Mouse (Mus musculus): Measurements from ENCODE around the gene Ttc24. TPM values are rescaled to one million over a fixed set of nuclear protein-coding genes. Genes with fewer than 3 reads are reported as not detected.

Ttc24 gene
- polyA plus RNA-seq, 1 experiment from 2014 or later: not detected

DNA sequence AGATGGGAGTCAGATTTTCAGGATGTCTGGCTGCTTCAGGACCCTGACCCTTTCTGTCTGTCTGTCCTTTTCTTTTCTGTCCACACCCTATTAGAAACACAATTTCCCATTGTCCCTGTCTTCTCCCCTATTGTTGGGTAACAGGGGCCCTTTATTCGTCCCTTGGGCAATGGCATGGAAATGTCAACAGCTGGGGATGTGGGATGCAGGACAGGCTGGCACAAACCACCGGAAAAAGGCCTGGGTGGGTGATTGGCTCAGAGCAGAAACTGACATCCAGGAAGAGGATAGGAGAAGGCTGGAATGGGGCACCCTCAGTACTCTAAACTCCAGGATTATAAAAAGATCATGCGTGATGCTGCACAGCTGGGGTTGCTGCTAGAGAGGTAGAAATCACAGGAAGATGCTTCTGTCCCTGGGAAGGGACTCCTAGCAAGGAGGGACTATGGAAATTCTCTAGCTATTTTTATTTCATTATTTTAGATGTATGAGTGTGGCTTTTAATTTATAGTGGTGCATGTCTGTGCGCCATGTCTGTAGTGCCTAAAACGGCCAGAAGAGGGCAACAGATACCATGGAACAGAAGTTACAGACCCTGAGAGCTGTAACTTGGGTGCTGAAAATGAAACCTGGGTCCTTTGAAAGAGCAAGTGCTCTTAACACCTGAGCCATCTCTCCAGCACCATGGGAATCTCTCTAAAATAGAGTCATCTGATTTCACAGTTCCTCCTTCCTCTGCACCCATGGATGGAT is 50.5 kb downstream of the Ttc24 start, which contains the start of gene Hapln2:
TSS of gene Hapln2 (minus strand) at position 150 of the 753 bp plus-strand sequence.
- ATAC-seq (ENCODE audit: low FRiP score, low read depth): no peak

DNA sequence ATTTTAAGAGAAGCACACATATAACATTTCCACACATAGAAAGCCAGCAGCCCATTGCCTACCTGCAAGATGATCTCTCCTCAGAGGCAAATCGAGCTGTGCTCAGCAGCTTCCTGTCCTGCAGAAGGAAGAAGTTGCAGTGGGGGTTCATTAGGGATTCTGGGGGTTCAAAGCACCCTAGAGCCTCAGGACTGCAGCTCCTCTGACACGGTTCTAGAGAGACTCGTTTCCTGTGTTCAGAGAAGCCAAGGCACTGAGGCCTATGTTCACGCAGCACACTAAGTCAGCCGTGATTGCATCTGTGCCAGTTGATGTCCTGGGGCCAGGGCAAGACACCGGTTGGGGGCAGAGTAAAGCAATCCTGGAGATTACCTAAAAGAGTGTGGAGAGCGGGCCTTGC is 51.3 kb downstream of the Ttc24 start:
- Histone ChIP-seq H3K27ac (no peak overlapping the region), H3K27me3 (peaks cover 89% of the 10 kb centered on the region), H3K4me1 (peaks cover 19% of the 10 kb centered on the region), H3K4me3 (no peak overlapping the region), H3K4me2 (replicated peaks) (no peak overlapping the region), H3K9me3 (peaks cover 7% of the 10 kb centered on the region; the same call in 1 of the 2 replicates), H3K9ac (no peak overlapping the region), H3K36me3 (no peaks in the 10 kb centered on the region)
- no peak for ATAC-seq (ENCODE audit: low FRiP score, low read depth)
- 60% methylated on average over 7 of the region's 7 CpGs for WGBS

More for the DNA sequence above, 50.5 kb downstream of the Ttc24 start, which contains the start of gene Hapln2:
- peaks cover 89% of the 10 kb centered on the region for H3K27me3 ChIP-seq
- H3K4me1 ChIP-seq: peaks cover 14% of the 10 kb centered on the region
- H3K4me2 ChIP-seq (replicated peaks): no peak within 1 kb of the TSS
- peaks cover 7% of the 10 kb centered on the region; the same call in 1 of the 2 replicates for H3K9me3 ChIP-seq
- no peak within 1 kb of the TSS for H3K9ac ChIP-seq
- no peak within 1 kb of the TSS for H3K4me3 ChIP-seq
- 53% methylated on average over 5 of the region's 5 CpGs for WGBS
- H3K27ac ChIP-seq: no peak within 1 kb of the TSS
- no peaks in the 10 kb centered on the region for H3K36me3 ChIP-seq

DNA sequence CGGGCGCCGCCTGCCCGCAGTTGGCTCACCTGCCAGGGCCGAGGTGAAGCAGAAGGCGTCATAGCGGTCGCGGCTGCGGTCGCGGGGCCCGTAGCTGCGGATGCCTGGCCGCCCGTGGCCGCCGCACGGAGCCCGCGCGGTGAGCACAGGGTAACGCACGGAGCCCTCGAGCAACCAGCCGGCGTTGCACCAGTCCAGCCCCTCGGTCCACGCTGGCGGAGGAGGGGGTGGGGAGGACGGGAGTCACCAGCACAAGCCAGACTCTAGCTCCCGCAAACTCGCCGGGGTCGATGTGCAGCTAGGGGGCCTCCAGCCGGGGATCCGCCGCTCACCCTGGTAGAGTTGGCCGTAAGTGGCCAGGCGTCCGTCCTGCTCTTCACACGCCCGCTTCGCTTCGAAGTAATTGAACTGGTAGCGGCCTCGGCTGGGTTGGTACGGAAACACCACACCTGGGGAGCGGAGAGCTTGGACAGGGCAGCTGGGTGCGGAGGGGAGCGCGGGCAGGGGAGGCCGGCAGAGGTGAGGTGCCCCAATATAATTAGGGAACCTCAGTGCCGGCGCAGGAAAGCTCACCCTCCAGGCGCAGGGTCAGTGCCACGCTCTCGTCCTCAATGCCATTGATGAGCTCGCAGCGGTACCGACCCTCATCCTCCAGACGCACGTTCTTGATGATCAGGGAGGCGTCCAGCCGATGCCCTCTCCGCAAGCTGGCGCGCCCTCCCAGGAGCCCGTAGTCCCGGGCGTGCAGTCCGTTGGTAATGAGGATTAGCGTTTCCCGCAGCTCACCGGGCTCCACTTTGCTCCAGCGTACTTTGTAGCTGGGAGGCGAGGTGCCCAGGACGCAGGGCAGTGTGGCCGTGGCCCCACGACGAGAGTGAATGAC is 54.7 kb downstream of the Ttc24 start:
- Histone ChIP-seq H3K4me2 (replicated peaks) (peak overlapping the region; percentile 98), H3K4me3 (peak overlapping the region; percentile 57), H3K27ac (no peak overlapping the region), H3K9ac (peak overlapping the region; percentile 61), H3K27me3 (peaks cover 84% of the 10 kb centered on the region), H3K36me3 (no peaks in the 10 kb centered on the region), H3K4me1 (peaks cover 19% of the 10 kb centered on the region), H3K9me3 (peaks cover 6% of the 10 kb centered on the region; the same call in 1 of the 2 replicates)
- ATAC-seq (ENCODE audit: low FRiP score, low read depth): peak; percentile 57
- under 1% methylated on average over 75 of the region's 81 CpGs for WGBS

DNA sequence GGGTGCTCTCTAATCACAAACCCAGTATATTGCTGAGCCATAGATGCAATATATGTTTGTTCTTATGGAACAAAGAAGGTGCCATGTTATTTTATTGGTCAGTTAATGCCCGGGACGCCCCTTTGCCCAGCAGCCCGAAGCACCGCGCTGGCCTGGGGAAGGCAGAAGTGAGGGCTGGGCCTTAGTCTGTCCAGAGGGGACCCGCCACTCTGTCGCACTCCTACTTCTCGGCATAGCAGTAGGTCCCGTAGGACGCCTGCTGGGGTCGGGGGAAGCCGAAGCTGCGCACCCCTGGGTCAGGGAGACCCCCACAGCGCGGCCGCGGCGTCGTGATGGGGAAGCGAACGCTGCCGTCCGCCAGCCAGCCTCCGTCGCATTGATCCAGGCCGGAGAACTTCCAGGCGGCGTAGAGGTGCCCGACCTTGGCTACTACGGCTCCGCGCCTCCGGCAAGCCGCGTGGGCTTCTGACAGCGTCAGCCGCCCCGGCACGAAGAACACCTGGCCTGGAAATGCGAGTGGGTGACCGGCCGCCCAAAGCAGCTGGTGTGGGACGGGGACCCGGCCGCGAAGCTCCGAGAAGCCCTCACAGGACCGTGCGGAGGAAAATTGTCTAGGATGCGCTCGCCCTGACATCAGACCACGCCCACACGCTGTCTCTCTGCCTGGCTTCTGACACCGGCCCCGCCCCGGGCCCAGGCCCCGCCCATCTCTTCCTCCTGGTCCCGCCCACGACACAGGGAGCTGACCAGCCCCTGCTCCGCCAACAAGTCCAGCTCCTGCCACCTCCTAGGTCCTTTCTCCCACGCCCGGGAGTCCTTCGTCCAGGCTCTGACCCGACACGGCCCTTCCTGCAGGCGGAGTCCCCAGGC is 55.5 kb downstream of the Ttc24 start:
- H3K36me3 ChIP-seq: no peaks in the 10 kb centered on the region
- peak overlapping the region; percentile 98 for H3K4me2 ChIP-seq (replicated peaks)
- peaks cover 89% of the 10 kb centered on the region for H3K27me3 ChIP-seq
- peak overlapping the region; percentile 57 for H3K4me3 ChIP-seq
- no peaks in the 10 kb centered on the region for H3K9me3 ChIP-seq
- WGBS: 1% methylated on average over 66 of the region's 66 CpGs
- peaks cover 19% of the 10 kb centered on the region for H3K4me1 ChIP-seq
- no peak overlapping the region for H3K27ac ChIP-seq
- peak; percentile 86 for ATAC-seq (ENCODE audit: low FRiP score, low read depth)
- peak overlapping the region; percentile 61 for H3K9ac ChIP-seq

Other genes starting within 250 kb of the Ttc24 start
- not detected in 2 replicates for gene Sh2d2a, start 231.5 kb downstream of the Ttc24 start, polyA plus RNA-seq (2015; fragmentation: Nextera tagmentation; extraction: Ambion mirVana)
- gene Prcc, start 192.7 kb downstream of the Ttc24 start, polyA plus RNA-seq (2015; fragmentation: Nextera tagmentation; extraction: Ambion mirVana): 17.1 and 18.7 TPM in 2 replicates
- gene Hdgf, start 172.0 kb downstream of the Ttc24 start, polyA plus RNA-seq (2015; fragmentation: Nextera tagmentation; extraction: Ambion mirVana): 205 and 221 TPM in 2 replicates
- 66.5 and 73.9 TPM in 2 replicates for gene Mrpl24, start 158.8 kb downstream of the Ttc24 start, polyA plus RNA-seq (2015; fragmentation: Nextera tagmentation; extraction: Ambion mirVana)
- 65.5 and 66.7 TPM in 2 replicates for gene Isg20l2, start 148.0 kb downstream of the Ttc24 start, polyA plus RNA-seq (2015; fragmentation: Nextera tagmentation; extraction: Ambion mirVana)
- 22.3 and 23.6 TPM in 2 replicates for gene Rrnad1, start 147.6 kb downstream of the Ttc24 start, polyA plus RNA-seq (2015; fragmentation: Nextera tagmentation; extraction: Ambion mirVana)
- 518 and 520 TPM in 2 replicates for gene Crabp2, start 129.6 kb downstream of the Ttc24 start, polyA plus RNA-seq (2015; fragmentation: Nextera tagmentation; extraction: Ambion mirVana)
- gene Nes, start 107.2 kb downstream of the Ttc24 start, polyA plus RNA-seq (2015; fragmentation: Nextera tagmentation; extraction: Ambion mirVana): 30.5 and 32.8 TPM in 2 replicates
- 0.57 and 0.59 TPM in 2 replicates for gene Bcan, start 78.1 kb downstream of the Ttc24 start, polyA plus RNA-seq (2015; fragmentation: Nextera tagmentation; extraction: Ambion mirVana)
- 0.23 TPM in 1 of 2 replicates, not detected in the other for gene Hapln2, start 50.7 kb downstream of the Ttc24 start, polyA plus RNA-seq (2015; fragmentation: Nextera tagmentation; extraction: Ambion mirVana)
- 33.0 and 33.9 TPM in 2 replicates for gene Gpatch4, start 35.2 kb downstream of the Ttc24 start, polyA plus RNA-seq (2015; fragmentation: Nextera tagmentation; extraction: Ambion mirVana)
- 209 and 222 TPM in 2 replicates for gene Naxe, start 19.8 kb downstream of the Ttc24 start, polyA plus RNA-seq (2015; fragmentation: Nextera tagmentation; extraction: Ambion mirVana)
- 19.5 and 20.6 TPM in 2 replicates for gene Iqgap3, start 3.7 kb upstream of the Ttc24 start, polyA plus RNA-seq (2015; fragmentation: Nextera tagmentation; extraction: Ambion mirVana)
- gene Mef2d, start 64.1 kb upstream of the Ttc24 start, polyA plus RNA-seq (2015; fragmentation: Nextera tagmentation; extraction: Ambion mirVana): 16.4 and 19.7 TPM in 2 replicates
- 4.8 and 5.7 TPM in 2 replicates for gene Rhbg, start 176.4 kb upstream of the Ttc24 start, polyA plus RNA-seq (2015; fragmentation: Nextera tagmentation; extraction: Ambion mirVana)
- 0.80 and 1.0 TPM in 2 replicates for gene Gm38392, start 208.9 kb upstream of the Ttc24 start, polyA plus RNA-seq (2015; fragmentation: Nextera tagmentation; extraction: Ambion mirVana)
- 12.8 and 15.5 TPM in 2 replicates for gene Tsacc, start 218.7 kb upstream of the Ttc24 start, polyA plus RNA-seq (2015; fragmentation: Nextera tagmentation; extraction: Ambion mirVana)
- 557 and 573 TPM in 2 replicates for gene Cct3, start 218.8 kb upstream of the Ttc24 start, polyA plus RNA-seq (2015; fragmentation: Nextera tagmentation; extraction: Ambion mirVana)
- gene Glmp, start 246.7 kb upstream of the Ttc24 start, polyA plus RNA-seq (2015; fragmentation: Nextera tagmentation; extraction: Ambion mirVana): 174 and 188 TPM in 2 replicates

Data from limb, embryonic 13.5 days (tissue).